Mouse (Mus musculus) liver, postnatal 0 days (tissue): Measurements from ENCODE around the gene Rhoq. TPM values are rescaled to one million over a fixed set of nuclear protein-coding genes. Genes with fewer than 3 reads are reported as not detected.

Experiments
- ATAC-seq: fragments of 200-750 bp; cut with Nextera tagmentation; 2 replicates; pipeline ENCODE4 v1.8.0; 2017; ENCODE audit warnings: mild to moderate bottlenecking, moderate library complexity
- DNase-seq: peaks from one replicate; pipeline ENCODE4 v3.0.0-alpha.2; 2016
- H3K27ac ChIP-seq: fragments of 300-500 bp; sonication (generic); 2 replicates; pipeline ENCODE4 v1.5.1; 2014; ENCODE audit warnings: antibody characterized with exemption, moderate library complexity, mild to moderate bottlenecking, low read depth
- H3K27me3 ChIP-seq: fragments of 300-500 bp; sonication (generic); 2 replicates; pipeline ENCODE4 v1.6.1; 2014; ENCODE audit warnings: low read length, control low read depth, mixed read lengths; ENCODE audit not compliant: insufficient read depth
- H3K36me3 ChIP-seq: fragments of 300-500 bp; sonication (generic); replicated peaks from 2 replicates; pipeline ENCODE4 v1.6.1; 2014; ENCODE audit warnings: mild to moderate bottlenecking, control low read depth, low read length, moderate library complexity, mixed read lengths; ENCODE audit not compliant: insufficient read depth
- H3K4me1 ChIP-seq: fragments of 300-500 bp; sonication (generic); 2 replicates; pipeline ENCODE4 v1.6.1; 2014; ENCODE audit warnings: antibody characterized with exemption, mild to moderate bottlenecking, control low read depth; ENCODE audit not compliant: insufficient read depth
- H3K4me2 ChIP-seq: fragments of 300-500 bp; sonication (generic); 2 replicates; pipeline ENCODE4 v1.6.1; 2014; ENCODE audit warnings: low read depth, mild to moderate bottlenecking, low read length, moderate library complexity, mixed read lengths
- H3K4me3 ChIP-seq: fragments of 300-500 bp; sonication (generic); 2 replicates; pipeline ENCODE4 v1.5.1; 2014; ENCODE audit warnings: low read depth, low read length
- H3K9ac ChIP-seq: fragments of 300-500 bp; sonication (generic); replicated peaks from 2 replicates; pipeline ENCODE4 v1.6.1; 2014; ENCODE audit warnings: mild to moderate bottlenecking, moderate library complexity
- H3K9me3 ChIP-seq: fragments of 300-500 bp; sonication (generic); 2 replicates; pipeline ENCODE4 v1.6.1; 2016; ENCODE audit warnings: mild to moderate bottlenecking, control low read depth, low read length, mixed read lengths
- CTCF ChIP-seq: sonication (generic); IDR thresholded peaks from 2 replicates; pipeline ENCODE4 v1.5.1; 2016; ENCODE audit warnings: antibody characterized with exemption, low read depth
- EP300 ChIP-seq: IDR thresholded peaks from 2 replicates; pipeline ENCODE4 v1.6.1; 2016; ENCODE audit warnings: antibody characterized with exemption, low read depth, mild to moderate bottlenecking
- WGBS: fragments of 180-500 bp; shearing (Covaris S2); extraction: QIAGEN DNeasy Blood & Tissue Kit; methylation state at CpG from one replicate; pipeline ENCODE4 v1.1.7; 2014; ENCODE audit not compliant: insufficient replicate concordance; 5-methylcytosine and 5-hydroxymethylcytosine counted together
- polyA plus RNA-seq: library from polyadenylated mRNA; unstranded; fragments of >200 nt; fragmentation: Nextera tagmentation; extraction: Ambion mirVana; gene quantifications from 2 replicates; pipeline ENCODE4 v1.2.1, GENCODE M21; 2015

The Rhoq gene
- polyA plus RNA-seq, 1 experiment from 2014 or later, result 1.6 TPM

DNA sequence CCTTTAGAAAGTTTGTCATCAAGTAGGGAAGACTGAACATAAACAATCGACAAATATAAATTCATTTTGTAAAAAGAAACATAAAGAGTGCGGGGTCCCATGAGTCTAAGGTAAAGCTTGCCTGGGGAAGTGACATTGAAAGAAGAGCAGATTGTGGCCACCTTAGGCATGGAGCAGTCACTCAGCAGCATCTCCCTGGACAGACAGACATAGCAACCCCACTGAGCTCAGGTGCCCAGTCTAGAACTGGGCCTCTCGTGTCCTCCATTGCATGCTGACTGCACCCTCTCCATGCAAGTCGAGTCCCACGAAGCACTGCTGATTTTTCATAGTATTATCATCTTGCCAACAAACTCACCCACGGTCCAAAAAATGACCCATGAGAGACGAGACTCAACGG, 81.9 kb downstream of the Rhoq start:
- no peaks in the 10 kb centered on the region for H3K27me3 ChIP-seq
- 71% methylated on average over 8 of the region's 8 CpGs for WGBS
- no peaks in the 10 kb centered on the region for H3K4me1 ChIP-seq
- no peak for TF ChIP-seq CTCF
- TF ChIP-seq EP300, result no peak
- no peaks in the 10 kb centered on the region for H3K36me3 ChIP-seq
- no peak overlapping the region for H3K27ac ChIP-seq
- H3K4me3 ChIP-seq, result no peak overlapping the region
- no peak for DNase-seq
- H3K4me2 ChIP-seq, result no peak overlapping the region
- H3K9ac ChIP-seq, result no peak overlapping the region
- H3K9me3 ChIP-seq, result no peaks in the 10 kb centered on the region
- no peak for ATAC-seq

Other genes starting within 250 kb of the Rhoq start
- gene Epas1, start 209.4 kb upstream of the Rhoq start, polyA plus RNA-seq, result 7.5 and 8.2 TPM in 2 replicates
- not detected in 2 replicates for gene Tmem247, start 45.7 kb upstream of the Rhoq start, polyA plus RNA-seq
- gene Atp6v1e2, start 15.2 kb upstream of the Rhoq start, polyA plus RNA-seq, result not detected in 2 replicates
- 13.2 and 14.8 TPM in 2 replicates for gene Pigf, start 62.3 kb downstream of the Rhoq start, polyA plus RNA-seq
- 64.4 and 66.6 TPM in 2 replicates for gene Cript, start 62.5 kb downstream of the Rhoq start, polyA plus RNA-seq
- 1.4 and 1.7 TPM in 2 replicates for gene Socs5, start 144.6 kb downstream of the Rhoq start, polyA plus RNA-seq